ENCODE assay signal across 8 mouse cellular contexts in the genomic region with DNA sequence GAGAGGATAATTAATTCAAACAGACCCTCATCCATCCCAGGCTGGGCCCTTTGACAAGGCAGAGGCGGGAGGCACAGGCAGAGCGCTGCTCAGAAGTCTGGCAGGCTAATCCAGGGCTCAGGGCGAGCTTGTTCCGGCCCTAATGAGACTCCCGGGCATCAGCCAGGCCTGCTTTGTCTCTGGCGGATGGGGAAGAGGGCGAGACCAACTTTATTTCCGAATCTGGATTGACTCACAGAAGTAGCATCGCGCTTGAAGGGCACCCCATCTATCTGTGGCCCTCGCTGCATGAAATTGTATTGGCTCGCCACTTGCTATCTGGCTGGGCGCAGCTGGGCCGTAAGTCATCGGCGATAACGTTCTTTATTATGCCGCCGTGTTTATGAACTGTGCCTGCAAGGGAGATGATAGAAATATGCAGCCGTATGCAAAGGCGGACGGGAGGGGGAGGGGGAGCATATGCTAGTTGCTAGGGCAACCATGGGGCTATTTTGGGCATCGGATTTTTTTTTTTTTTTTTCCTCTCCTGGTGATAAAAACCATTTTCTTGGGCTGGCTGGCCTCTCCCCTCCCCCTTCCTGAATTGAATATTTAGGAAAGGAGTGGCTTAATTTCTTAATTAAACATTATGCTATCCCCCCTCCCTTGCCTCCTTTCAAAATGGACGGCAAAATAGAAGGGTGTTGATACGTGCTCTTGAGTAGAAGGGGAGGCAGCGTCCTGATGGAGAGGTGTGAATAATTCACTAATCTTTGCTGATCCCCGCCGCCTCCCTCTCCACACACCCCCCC.
DNase-seq lines count a peak whose midpoint lies in the region; TF ChIP-seq lines count a peak whose summit lies in the region.

No protein-coding gene starts in this region.

- no peak for TF ChIP-seq CTCF in E14TG2a.4 (conservative IDR thresholded peaks at IDR 0.05; ENCODE audit: low read length)
- TF ChIP-seq CTCF in lung, adult 2 months (IDR thresholded peaks at IDR 0.05; ENCODE audit: insufficient read depth, low read length): no peak

- H3K36me3 ChIP-seq in E14TG2a.4 (ENCODE audit: insufficient read depth, low read length): peaks cover 5% of the 10 kb centered on the region
- H3K36me3 ChIP-seq in forebrain, embryonic 10.5 days (replicated peaks): no peaks in the 10 kb centered on the region

- peaks cover 46% of the 10 kb centered on the region for H3K27me3 ChIP-seq in E14TG2a.4 (ENCODE audit: insufficient read depth, low read length)
- H3K27me3 ChIP-seq in forebrain, embryonic 10.5 days (ENCODE audit: poor library complexity, severe bottlenecking): peaks cover 83% of the 10 kb centered on the region

- peaks cover 85% of the 10 kb centered on the region for H3K4me1 ChIP-seq in E14TG2a.4 (replicated peaks; ENCODE audit: low read depth, low read length)
- peaks cover 73% of the 10 kb centered on the region for H3K4me1 ChIP-seq in forebrain, embryonic 10.5 days
- H3K4me1 ChIP-seq in lung, adult 2 months (ENCODE audit: control insufficient read depth, insufficient read depth, low read length): peaks cover 2% of the 10 kb centered on the region; the same call in 1 of the 2 replicates

- H3K4me3 ChIP-seq in E14TG2a.4 (replicated peaks; ENCODE audit: low read length): peak overlapping the region; percentile 53
- peak overlapping the region; percentile 53 for H3K4me3 ChIP-seq in forebrain, embryonic 10.5 days
- H3K4me3 ChIP-seq in lung, adult 2 months (replicated peaks; ENCODE audit: extremely low read depth, low read depth, low read length): peak overlapping the region; percentile 25

- no peak for TF ChIP-seq POLR2A in lung, adult 2 months (IDR thresholded peaks at IDR 0.05; ENCODE audit: borderline replicate concordance, extremely low read depth, low read depth, low read length)

- under 1% methylated on average over 28 of the region's 28 CpGs for WGBS in forebrain, embryonic 10.5 days
- 1% methylated on average over 28 of the region's 28 CpGs for WGBS in lung, adult 2 months

- H3K27ac ChIP-seq in forebrain, embryonic 10.5 days: peak overlapping the region; percentile 93

- intact Hi-C loops in heart, postnatal 36 days (cut with DNase I): no loop called here

- peak; percentile 86 for DNase-seq in brain, embryonic 18.5 days (ENCODE audit: low read depth, low spot score)
- DNase-seq in forebrain, embryonic 10.5 days (ENCODE audit: extremely low spot score, low spot score): peak; percentile 86
- peak; percentile 55 for DNase-seq in heart, postnatal 36 days
- peak; percentile 76 to 83 for DNase-seq in layer of hippocampus, adult 8-10 months (ENCODE audit: low spot score in 2 of 2)
- peak; percentile 14 for DNase-seq in lung, adult 2 months
- DNase-seq in ovary, postnatal 36 days (ENCODE audit: low spot score): peak; percentile 50
- no peak for DNase-seq in urinary bladder, postnatal 4 days (ENCODE audit: low spot score in 2 of 2)

- H3K9me3 ChIP-seq in E14TG2a.4 (ENCODE audit: low read length): peaks cover 5% of the 10 kb centered on the region; the same call in 1 of the 2 replicates
- peaks cover 11% of the 10 kb centered on the region; the same call in 1 of the 2 replicates for H3K9me3 ChIP-seq in forebrain, embryonic 10.5 days

Comparison
In these comparisons a context has a peak if more than half of its experiments do, and no peak if none do; other contexts are left out.
1. DNase-seq: peak in brain, embryonic 18.5 days (single experiment), forebrain, embryonic 10.5 days (single experiment), heart, postnatal 36 days (2 of 2), layer of hippocampus, adult 8-10 months (2 of 2), lung, adult 2 months (single experiment) and ovary, postnatal 36 days (single experiment); none in urinary bladder, postnatal 4 days (0 of 2).
2. Peak in every context shown above with its lines, with median percentiles within 50 percentile points of each other: H3K4me3 ChIP-seq.